Mouse (Mus musculus): ENCODE data around the gene AC109138.7. TPM values are rescaled to one million over a fixed set of nuclear protein-coding genes. Genes with fewer than 3 reads are reported as not detected.

The AC109138.7 gene
- total RNA-seq, 2 experiments from 2014 or later: not detected

DNA sequence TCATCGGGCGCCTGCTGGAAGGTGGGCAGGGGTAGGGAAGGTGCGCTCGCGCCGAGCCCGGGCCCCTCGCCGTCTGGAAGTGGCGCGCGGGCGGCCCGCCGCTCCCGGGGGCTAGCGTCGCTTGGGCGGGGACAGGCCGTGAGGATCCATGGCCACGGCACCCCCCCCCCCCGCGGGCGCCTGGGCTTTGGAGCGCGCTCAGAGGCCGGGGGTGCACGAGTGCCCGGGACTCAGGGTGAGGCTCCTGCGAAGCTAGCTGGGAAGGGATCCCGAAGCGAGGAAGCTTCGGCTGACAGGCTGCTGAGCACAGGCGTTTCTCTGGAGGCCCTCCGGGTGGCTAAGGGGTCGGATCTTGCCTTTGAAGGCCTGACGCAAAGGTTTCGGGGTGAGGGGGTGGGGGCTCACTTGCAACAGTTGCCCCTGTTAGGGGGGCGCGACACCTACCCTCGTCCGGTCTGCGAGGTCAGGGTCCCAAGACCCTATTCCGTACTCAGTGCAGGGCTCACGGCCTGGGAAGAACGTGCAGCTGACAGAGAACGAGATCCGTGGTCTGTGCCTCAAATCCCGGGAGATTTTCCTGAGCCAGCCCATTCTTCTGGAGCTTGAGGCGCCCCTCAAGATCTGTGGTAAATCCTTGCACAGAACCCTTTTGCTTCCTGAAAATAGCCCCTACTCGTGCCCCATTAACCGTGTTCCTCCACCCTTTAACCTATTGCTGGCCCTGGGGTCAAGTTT lies 21.7 kb upstream of the AC109138.7 start:
- intact Hi-C loops (cut with DNase I): loop anchor here (1.0 kb wide), 1 partner anchor 22 kb away; no protein-coding TSS in a partner anchor
- peak in 1 of 2 experiments; percentile 46 for DNase-seq

DNA sequence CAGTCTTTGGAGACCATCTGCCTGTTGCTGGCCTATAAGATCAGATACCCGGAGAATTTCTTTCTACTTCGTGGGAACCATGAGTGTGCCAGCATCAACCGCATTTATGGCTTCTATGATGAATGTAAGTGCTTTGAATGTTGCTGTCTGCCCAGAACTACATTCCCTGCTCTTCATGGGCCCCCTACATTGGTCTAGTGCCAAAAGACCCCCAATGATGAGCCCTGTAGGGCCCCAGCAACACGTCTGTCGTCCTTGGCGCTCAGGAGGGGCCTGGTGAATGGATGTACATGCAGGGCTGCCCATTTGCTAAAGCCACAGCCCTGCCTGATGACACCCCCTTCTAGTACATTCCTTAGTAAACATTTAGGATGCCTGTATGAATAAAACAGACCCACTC lies 21.0 kb upstream of the AC109138.7 start:
- peak in 1 of 2 experiments; percentile 15 for DNase-seq
- intact Hi-C loops (cut with DNase I): no loop called here

DNA sequence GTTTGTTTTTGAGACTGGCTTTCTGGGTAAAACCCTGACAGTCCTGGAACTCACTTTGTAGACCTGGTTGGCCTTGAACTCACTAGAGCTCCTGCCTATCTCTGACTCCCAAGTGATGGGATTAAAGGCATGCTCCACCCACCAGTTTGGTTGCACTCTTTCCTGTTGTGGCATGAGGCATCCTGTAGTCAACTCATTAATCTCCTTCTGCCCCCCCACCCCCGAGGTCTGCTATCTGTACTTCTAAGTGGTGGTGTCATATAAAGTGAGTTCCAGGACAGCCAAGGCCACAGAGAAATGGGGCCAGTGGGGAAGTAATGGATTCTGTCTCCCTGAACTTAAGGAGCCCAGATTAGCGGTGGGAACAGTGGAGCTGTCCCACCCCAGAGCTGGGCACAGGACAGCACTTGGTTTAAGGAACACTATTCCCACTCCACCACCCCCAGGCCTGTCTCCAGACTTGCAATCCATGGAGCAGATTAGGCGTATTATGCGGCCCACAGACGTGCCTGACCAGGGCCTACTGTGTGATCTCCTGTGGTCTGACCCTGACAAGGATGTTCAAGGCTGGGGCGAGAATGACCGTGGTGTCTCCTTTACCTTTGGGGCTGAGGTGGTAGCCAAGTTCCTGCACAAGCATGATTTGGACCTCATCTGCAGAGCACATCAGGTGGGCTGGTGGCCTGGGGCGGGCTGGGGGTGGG lies 20.0 kb upstream of the AC109138.7 start:
- intact Hi-C loops (cut with DNase I): no loop called here
- DNase-seq: no peak

DNA sequence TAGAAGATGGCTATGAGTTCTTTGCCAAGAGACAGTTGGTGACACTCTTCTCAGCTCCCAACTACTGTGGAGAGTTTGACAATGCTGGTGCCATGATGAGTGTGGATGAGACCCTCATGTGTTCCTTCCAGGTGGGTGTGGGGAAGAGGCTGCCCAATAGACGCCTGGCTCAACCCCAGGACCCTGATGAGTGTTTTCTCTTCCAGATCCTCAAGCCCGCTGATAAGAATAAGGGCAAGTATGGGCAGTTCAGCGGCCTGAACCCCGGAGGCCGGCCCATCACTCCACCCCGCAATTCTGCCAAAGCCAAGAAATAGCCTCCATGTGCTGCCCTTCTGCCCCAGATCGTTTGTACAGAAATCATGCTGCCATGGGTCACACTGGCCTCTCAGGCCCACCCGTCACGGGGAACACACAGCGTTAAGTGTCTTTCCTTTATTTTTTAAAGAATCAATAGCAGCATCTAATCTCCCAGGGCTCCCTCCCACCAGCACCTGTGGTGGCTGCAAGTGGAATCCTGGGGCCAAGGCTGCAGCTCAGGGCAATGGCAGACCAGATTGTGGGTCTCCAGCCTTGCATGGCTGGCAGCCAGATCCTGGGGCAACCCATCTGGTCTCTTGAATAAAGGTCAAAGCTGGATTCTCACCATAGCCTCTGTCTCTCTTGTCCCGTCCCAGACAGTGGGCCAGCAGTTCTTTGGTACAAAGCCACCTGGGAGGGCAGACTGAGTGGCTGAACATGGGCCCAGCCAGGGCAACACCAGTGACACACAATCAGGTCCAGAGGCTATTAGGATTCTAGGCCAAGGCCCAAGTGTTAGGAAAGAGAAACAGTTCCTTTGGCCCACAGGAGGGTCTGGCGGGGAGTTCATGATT lies 19.1 kb upstream of the AC109138.7 start:
- DNase-seq: peak in 1 of 2 experiments; percentile 12
- intact Hi-C loops (cut with DNase I): no loop called here

DNA sequence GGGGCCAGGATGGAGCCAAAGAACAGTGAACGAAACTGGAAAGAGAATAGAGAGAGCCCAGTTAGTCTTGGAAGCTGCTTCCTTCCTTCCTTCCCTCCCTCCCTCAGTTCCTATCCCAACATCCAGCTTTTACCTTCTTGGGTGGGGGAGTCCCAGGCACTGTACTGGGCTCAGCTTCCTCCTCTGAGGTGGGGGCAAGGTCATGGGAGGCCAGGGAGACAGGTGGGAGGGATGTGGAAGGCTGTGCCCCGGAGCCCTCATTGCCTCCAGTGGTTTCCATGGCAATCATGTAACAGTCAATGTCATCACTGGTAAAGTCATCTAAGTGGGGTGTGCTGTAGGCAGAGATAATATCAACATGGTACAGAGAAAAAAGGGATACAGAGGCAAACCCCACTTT lies 18.1 kb upstream of the AC109138.7 start:
- peak in 1 of 2 experiments; percentile 10 for DNase-seq
- intact Hi-C loops (cut with DNase I): no loop called here

DNA sequence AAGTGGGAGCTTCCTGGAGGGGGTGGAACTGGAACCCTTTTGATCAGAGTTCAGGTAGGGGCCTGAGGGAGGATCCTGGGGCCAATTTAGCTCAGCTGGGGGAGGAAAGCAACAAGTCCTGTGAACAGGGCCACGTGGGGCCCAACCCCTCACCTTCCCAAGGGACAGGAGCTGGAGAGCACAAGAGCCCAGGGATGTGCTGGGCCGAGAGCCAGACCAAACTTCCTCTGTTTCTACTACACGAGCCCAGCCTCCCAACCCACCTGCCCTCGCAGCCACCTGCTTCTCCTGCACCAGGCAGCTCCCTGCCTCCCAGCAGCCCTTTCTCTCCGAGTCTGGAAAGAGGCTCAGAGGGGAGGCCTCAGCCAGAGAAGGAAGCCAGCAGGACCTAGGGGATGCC lies 17.6 kb upstream of the AC109138.7 start:
- peak in 1 of 2 experiments; percentile 43 for DNase-seq
- intact Hi-C loops (cut with DNase I): no loop called here

DNA sequence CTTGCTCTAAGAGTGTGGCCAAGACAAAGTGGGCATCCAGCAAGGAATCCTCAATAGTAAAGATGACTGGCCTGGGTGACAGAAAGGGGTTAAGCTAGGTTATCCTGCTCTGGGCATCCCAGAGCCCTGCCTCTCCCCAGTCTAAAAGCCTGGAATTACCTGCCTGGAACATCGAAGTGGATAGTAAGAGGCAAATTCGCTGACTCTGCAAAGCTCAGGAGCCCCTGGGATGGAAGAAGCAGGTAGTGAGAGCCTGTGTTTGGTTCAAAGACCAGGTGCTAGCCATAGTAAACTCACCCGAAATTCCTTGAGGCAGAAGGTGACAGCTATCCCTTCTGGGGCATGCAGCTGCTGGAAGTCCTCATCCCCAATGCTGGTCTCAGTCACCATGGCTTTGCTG lies 17.0 kb upstream of the AC109138.7 start:
- no peak for DNase-seq
- intact Hi-C loops (cut with DNase I): no loop called here

DNA sequence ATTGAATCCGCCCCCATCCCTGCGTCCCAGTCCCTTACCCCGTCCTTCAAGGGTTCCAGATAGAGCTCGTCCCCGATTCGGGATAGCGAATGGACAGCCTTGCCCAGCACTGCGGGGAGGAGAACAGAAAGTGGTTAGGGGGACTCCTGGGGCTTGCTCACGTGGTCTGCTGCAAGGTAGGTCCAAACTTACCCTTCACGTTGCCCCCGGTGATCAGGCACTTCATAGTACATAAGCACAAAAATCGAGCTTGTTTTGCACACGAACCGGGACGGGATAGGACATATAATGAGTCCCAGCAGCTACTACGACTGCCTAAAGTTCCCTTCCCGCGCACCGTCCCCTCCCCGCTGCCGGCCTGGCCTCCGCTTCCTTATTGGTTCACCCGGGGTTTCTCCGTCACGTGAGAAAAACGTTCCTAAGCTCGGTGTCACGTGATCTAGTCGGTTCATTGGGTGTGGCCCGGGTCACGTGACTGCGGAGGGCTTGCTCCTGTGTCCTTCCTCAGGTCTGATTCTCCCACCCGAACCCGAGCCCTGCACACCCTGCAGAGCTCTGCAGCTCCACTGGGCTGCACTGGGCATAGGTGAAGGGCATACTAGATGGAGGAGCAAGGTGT lies 12.8 kb upstream of the AC109138.7 start, which contains the start of gene Rad9a:
TSS of gene Rad9a (minus strand) at position 372 of the 619 bp plus-strand sequence.
- intact Hi-C loops (cut with DNase I): no loop called here
- DNase-seq: peak; percentile 97 to 98

DNA sequence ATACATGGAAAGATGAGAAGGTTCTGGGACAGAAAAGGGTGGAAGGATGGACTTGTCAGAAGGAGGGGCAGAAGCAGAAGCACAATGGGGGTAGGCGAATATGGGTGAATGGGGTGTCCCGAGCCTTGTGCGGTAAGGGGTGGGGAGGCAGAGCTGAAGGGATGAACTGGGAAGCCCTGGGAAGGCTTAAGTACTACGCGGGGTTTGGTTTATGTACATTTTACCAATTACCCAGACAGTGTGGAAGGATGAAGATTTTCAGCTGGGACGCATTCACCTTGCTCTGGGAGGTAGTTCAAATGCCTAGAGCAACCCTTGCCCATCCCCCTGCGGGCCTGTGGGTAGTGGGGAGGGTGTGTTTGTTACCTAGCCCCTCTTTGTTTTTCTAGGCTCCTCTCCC lies 12.0 kb upstream of the AC109138.7 start:
- intact Hi-C loops (cut with DNase I): loop anchor here (2.0 kb wide), 1 partner anchor 103 kb away; the partner anchor contains the start of gene Pitpnm1
- DNase-seq: peak in 1 of 2 experiments; percentile 9

DNA sequence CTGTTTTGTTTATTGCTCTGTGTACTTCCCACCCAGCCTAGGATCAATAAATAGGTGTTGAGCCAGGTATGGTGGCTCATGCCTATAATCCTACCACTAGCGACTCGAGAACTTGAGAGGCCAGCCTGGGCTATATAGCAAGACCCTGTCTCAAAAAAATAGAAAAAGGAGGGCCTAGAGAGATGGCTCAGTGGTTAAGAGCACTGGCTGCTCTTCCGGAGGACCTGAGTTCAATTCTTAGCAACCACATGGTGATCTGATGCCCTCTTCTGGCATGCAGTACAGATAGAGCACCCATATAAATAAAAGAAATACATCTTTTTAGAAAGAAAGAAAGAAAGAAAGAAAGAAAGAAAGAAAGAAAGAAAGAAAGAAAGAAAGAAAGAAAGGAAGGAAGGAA lies 11.0 kb upstream of the AC109138.7 start:
- peak in 1 of 2 experiments; percentile 10 for DNase-seq
- intact Hi-C loops (cut with DNase I): loop anchor here (2.0 kb wide), 1 partner anchor 104 kb away; the partner anchor contains the start of gene Pitpnm1

DNA sequence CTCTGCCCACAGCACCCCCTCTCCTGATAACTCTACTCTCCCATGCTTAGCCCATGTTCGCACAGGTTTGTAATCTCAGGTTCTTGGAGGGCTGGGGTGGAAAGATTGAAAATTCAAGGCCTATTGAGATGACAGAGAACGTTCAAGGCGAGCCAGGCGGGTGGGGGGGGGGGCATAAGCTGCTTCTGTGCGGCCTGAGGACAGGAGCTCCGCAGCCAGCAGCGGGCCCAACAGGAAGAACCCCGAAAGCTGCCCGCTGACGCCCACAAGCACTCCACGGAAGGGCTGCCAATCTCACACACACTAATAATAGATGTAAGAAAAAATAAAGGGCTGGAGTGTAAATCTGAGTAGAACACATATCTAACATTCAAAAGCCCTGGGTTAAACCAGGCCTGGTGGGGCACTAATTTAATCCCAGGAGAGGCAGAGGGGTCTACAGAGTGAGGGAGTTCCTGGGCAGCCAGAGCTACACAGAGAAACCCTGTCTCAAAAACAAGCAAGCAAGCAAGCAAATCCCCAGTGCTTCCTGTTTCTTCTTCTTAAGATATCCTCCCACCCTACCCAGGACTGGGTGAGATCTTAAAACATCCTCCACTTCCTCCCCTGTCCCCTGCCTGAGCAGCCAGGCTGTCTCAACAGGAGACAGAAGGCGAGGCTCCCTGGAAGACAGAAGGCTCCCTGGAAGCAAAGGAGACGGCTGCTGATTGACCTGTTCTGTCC lies 10.4 kb upstream of the AC109138.7 start:
- peak in 1 of 2 experiments; percentile 24 for DNase-seq

DNA sequence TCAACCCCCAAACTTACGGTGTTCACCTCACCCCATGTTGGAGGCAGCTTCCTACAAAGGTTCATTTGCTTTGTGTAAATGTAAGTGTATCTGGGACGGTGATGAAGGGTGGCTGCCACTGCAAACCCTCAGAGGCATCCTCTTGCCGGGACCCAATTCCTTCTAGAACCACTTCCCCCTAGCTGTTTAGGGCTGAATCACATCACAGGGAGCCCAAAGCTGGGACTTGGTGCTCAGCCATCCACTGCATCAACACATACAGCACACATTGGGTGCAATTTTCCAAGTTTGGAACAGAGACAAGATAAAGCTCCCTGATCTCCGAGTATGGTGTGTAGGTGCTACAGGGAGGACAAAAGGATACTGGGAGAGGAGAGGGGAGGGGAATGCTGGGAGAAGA lies 9.3 kb upstream of the AC109138.7 start:
- DNase-seq: peak in 1 of 2 experiments; percentile 9
- intact Hi-C loops (cut with DNase I): loop anchor here (5.0 kb wide), 1 partner anchor 102 kb away; the partner anchor contains the start of gene Grk2

More for the DNA sequence above, 10.4 kb upstream of the AC109138.7 start:
- intact Hi-C loops (cut with DNase I): loop anchor here (2.0 kb wide), 1 partner anchor 105 kb away; the partner anchor contains the start of gene Pitpnm1

DNA sequence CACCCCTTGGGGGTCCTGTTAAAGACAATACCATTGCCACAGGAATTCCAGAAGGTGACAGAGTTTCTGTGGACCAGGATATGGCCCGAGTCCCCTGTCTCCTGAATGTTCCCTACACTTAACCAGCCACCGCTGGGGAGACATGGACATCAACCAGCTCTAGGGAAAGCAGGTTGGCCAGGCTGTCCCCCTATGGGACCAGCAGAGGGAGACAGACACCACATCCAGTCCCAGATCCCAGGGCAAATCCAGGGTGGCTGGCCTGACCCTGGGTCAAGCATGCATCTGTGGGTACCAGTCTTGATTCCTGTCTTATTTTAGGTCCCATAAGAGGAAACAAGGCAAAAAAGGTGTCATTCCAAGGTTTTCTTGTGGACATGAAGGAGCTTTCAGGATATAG lies 7.2 kb upstream of the AC109138.7 start:
- peak; percentile 81 to 85 for DNase-seq
- intact Hi-C loops (cut with DNase I): loop anchor here (1.0 to 5.0 kb wide), 2 partner anchors 21 to 100 kb away; partner anchors contain the start of gene Grk2

DNA sequence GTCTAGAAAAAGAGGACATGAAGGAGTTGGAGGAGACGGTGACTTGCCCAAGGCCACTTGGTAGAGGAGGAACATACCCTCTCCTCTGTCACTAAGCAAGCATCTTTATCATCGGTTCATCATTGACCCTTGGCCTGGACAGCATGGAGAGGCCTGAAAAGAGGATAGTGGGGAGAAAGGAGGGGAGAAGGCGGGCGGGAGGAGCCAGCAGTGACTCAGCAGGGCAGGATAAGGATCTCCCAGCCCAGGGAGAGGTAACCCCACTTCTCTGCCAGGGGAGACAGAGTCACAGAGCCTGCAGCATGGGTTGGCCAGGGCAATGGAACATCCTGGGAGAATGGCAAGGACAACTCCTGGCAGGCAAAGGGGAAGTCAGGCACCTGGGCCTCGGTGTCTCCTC lies 5.6 kb upstream of the AC109138.7 start:
- DNase-seq: no peak
- intact Hi-C loops (cut with DNase I): loop anchor here (5.0 kb wide), 1 partner anchor 99 kb away; the partner anchor contains the start of gene Grk2

DNA sequence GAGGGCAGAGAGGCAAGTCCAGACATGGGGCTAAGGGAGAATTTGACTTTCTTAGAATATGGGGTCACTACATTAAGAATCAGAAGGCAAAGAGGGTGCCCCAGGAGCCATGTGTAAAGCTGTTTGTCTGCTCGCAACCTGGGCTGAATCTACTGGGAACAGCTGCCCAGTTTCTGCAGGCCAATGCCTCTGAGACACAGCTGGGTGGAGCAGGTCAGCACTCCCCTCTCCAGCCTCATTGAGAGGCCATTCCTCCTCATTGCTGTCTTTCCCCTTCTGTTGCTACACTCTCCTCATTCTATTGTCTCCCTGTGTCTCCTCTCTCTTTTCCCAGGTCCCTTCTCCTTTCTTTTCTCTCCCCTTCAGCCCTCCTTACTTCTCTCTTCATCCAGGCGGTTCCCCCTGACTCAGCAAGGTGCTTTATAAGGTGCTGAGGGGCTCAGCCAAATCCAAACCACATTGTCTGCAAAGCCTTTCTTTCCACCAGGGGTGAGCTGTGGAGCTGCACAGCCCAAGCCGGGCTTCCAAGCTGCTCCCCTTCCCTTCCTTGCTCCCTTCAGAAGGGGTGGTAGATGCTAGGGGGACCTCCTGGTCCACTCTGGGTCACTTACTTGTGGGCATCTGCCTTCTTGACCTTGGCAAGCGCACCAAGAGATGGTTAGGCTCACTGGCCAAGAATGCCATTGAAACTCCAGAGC lies 2.1 kb upstream of the AC109138.7 start:
- intact Hi-C loops (cut with DNase I): no loop called here
- no peak for DNase-seq

DNA sequence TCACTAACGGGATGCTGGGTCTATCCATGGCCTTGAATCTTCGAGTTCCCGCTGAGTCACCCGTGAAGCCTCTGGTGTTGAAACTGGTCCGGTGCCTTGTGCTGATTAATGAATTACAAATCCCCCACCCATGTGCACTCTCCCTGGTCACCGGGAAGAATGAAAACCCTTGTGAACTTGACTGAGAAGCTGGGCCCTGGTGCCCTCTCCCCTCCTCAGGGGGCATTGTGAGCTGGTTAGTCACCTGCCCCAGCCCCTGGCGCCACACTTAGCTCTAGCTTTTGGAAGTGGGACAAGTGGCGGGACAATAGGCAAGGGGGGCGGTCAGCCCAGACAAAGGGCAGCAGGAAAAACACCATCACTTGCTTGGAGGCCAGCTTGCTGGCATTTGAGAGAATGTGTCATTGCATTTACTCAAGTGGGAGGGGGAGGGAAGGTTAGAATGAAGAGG lies 608 bp upstream of the AC109138.7 start:
- DNase-seq: peak in 1 of 2 experiments; percentile 47
- intact Hi-C loops (cut with DNase I): no loop called here

DNA sequence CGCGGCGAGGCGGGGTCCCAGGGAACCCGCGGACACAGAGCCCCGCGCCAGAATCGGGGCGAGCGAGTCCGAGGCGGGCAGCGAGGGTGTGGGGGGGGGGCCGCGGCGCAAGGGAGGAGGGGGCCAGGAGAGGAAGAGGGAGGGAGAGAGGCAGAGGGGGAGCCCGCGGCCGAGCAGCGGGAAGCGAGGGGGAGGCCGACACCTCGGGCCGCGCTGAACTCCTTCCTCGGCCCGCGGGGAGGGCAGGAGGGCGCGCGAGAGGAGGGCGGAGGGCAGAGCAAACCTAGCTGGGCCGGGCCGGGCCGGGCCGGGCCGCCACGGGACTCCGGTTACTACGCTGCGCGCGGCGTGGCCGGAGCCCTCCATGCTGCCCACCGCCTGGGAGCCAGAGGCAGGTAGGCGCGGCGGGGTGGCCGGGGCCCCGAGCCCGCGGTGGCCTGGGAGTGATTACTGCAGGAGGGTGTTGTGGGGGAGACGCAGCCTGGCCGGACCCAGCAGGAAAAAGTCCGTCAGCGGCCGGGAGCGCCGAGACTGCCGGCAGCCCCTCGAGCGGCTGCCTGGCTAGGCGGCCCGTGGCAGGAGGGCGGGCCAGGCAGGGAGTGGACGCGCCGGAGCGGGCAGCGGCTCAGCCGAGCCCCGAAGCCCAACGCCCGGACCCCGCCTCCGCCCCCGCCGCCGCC lies 754 bp downstream of the AC109138.7 start:
- peak; percentile 46 to 49 for DNase-seq
- intact Hi-C loops (cut with DNase I): no loop called here

DNA sequence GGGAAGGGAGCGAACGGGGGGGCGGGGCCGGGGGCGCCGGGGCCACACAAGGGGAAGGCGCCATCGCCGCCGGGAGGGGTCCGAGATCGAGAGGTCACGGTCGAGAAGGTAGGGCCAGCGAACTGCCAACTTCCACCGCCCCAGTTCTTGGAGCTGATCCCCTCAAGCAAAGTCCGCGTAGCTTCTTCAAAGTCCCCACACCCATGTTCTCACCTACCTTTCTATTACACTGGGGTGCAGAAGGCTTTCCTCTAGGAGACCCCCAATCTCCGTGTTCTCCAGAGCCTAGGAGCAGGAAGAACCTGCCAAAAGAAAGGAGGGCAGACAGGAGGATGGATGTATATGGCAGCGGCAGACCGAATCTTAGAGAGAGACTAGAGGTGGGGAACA lies 1.3 kb downstream of the AC109138.7 start:
- DNase-seq: no peak
- intact Hi-C loops (cut with DNase I): no loop called here
